Mouse (Mus musculus): Measurements from ENCODE around the gene Llcfc1. TPM values are rescaled to one million over a fixed set of nuclear protein-coding genes. Genes with fewer than 3 reads are reported as not detected.

Gene Llcfc1
- polyA plus RNA-seq, 1 experiment from 2014 or later = not detected

- Histone ChIP-seq H3K9ac (replicated peaks) (no peak overlapping the region), H3K4me3 (ENCODE audit: low read depth, low read length) (no peak overlapping the region), H3K9me3 (ENCODE audit: low read length) (no peaks in the 10 kb centered on the region), H3K4me1 (ENCODE audit: insufficient read depth) (no peaks in the 10 kb centered on the region), H3K36me3 (replicated peaks; ENCODE audit: insufficient read depth, low read length) (no peaks in the 10 kb centered on the region), H3K27ac (ENCODE audit: low read depth) (no peak overlapping the region), H3K27me3 (ENCODE audit: insufficient read depth, low read length) (no peaks in the 10 kb centered on the region), H3K4me2 (ENCODE audit: low read depth, low read length) (no peak overlapping the region)
- ATAC-seq = no peak
- 34% methylated on average over 8 of the region's 8 CpGs for WGBS (ENCODE audit: insufficient replicate concordance)
- DNase-seq = no peak
- TF ChIP-seq CTCF (IDR thresholded peaks at IDR 0.05; ENCODE audit: low read depth) (no peak), EP300 (IDR thresholded peaks at IDR 0.05; ENCODE audit: low read depth) (no peak)
Observed at GRCm38 (mm10) chr6:41654648-41655047, 29.6 kb upstream of the Llcfc1 start.

DNA sequence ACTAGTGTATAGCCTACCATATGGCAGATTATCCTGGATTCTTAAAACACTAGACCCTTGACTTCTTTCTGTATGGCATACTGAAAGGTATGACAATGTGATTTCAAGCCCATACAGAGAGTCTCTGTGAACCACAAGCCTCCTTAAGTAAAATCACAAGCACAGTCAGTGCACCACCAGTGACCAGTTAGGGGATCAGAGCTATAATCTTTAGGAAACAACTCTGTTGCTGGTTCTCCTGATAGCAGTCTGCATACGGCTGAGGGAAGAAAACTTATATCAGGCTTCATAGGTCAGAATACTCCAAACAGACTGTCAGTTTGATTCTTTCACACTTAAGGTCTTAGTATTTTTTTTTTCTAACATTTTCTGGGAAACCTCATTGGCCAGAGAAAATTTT lies 25.7 kb upstream of the Llcfc1 start:
- WGBS (ENCODE audit: insufficient replicate concordance) = 39% methylated on average over 1 of the region's 1 CpGs
- Histone ChIP-seq H3K4me1 (ENCODE audit: insufficient read depth) (no peaks in the 10 kb centered on the region), H3K4me2 (ENCODE audit: low read depth, low read length) (no peak overlapping the region), H3K9me3 (ENCODE audit: low read length) (no peaks in the 10 kb centered on the region), H3K27me3 (ENCODE audit: insufficient read depth, low read length) (no peaks in the 10 kb centered on the region), H3K9ac (replicated peaks) (no peak overlapping the region), H3K27ac (ENCODE audit: low read depth) (no peak overlapping the region), H3K36me3 (replicated peaks; ENCODE audit: insufficient read depth, low read length) (no peaks in the 10 kb centered on the region), H3K4me3 (ENCODE audit: low read depth, low read length) (no peak overlapping the region)
- TF ChIP-seq CTCF (IDR thresholded peaks at IDR 0.05; ENCODE audit: low read depth) = no peak
- no peak for TF ChIP-seq EP300 (IDR thresholded peaks at IDR 0.05; ENCODE audit: low read depth)
- DNase-seq (no peak), ATAC-seq (no peak)

GRCm38 (mm10) chr6:41662320-41662719 lies 21.9 kb upstream of the Llcfc1 start:
- 18% methylated on average over 2 of the region's 2 CpGs for WGBS (ENCODE audit: insufficient replicate concordance)
- TF ChIP-seq CTCF (IDR thresholded peaks at IDR 0.05; ENCODE audit: low read depth) = peak; percentile 60
- no peak for TF ChIP-seq EP300 (IDR thresholded peaks at IDR 0.05; ENCODE audit: low read depth)
- H3K27ac ChIP-seq (ENCODE audit: low read depth) = no peak overlapping the region
- ATAC-seq (no peak), DNase-seq (no peak)
- no peak overlapping the region for H3K9ac ChIP-seq (replicated peaks)
- H3K4me2 ChIP-seq (ENCODE audit: low read depth, low read length) = no peak overlapping the region
- H3K9me3 ChIP-seq (ENCODE audit: low read length) = no peaks in the 10 kb centered on the region
- H3K4me3 ChIP-seq (ENCODE audit: low read depth, low read length) = no peak overlapping the region
- no peaks in the 10 kb centered on the region for H3K36me3 ChIP-seq (replicated peaks; ENCODE audit: insufficient read depth, low read length)
- H3K27me3 ChIP-seq (ENCODE audit: insufficient read depth, low read length) = no peaks in the 10 kb centered on the region
- H3K4me1 ChIP-seq (ENCODE audit: insufficient read depth) = no peaks in the 10 kb centered on the region

DNA sequence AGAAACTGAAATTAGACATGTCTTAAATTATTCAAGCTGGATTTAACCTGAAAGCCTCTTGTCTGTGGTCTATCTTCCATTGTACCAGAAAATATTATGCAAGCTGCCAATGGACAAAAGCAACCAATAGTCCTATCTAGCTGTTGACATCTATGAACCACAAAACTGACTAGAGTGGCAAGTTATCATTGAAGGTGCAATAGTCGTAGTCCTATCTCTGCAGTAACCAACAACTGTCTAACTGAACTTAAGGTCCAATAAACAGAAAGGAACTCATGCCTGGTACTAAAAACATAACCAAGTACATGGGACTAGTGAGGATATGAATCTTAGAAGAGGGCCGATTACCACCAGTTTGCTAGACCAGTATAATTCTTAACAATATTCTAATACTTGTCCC lies 7.7 kb upstream of the Llcfc1 start:
- Histone ChIP-seq H3K27ac (ENCODE audit: low read depth) (no peak overlapping the region), H3K27me3 (ENCODE audit: insufficient read depth, low read length) (no peaks in the 10 kb centered on the region), H3K4me3 (ENCODE audit: low read depth, low read length) (no peak overlapping the region), H3K9ac (replicated peaks) (no peak overlapping the region), H3K36me3 (replicated peaks; ENCODE audit: insufficient read depth, low read length) (no peaks in the 10 kb centered on the region), H3K4me1 (ENCODE audit: insufficient read depth) (peaks cover 3% of the 10 kb centered on the region; the same call in 1 of the 2 replicates), H3K9me3 (ENCODE audit: low read length) (no peaks in the 10 kb centered on the region; the same call in 1 of the 2 replicates), H3K4me2 (ENCODE audit: low read depth, low read length) (no peak overlapping the region)
- no peak for ATAC-seq
- DNase-seq = no peak
- WGBS (ENCODE audit: insufficient replicate concordance) = 53% methylated on average over 2 of the region's 2 CpGs
- TF ChIP-seq CTCF (IDR thresholded peaks at IDR 0.05; ENCODE audit: low read depth) = no peak
- no peak for TF ChIP-seq EP300 (IDR thresholded peaks at IDR 0.05; ENCODE audit: low read depth)

DNA sequence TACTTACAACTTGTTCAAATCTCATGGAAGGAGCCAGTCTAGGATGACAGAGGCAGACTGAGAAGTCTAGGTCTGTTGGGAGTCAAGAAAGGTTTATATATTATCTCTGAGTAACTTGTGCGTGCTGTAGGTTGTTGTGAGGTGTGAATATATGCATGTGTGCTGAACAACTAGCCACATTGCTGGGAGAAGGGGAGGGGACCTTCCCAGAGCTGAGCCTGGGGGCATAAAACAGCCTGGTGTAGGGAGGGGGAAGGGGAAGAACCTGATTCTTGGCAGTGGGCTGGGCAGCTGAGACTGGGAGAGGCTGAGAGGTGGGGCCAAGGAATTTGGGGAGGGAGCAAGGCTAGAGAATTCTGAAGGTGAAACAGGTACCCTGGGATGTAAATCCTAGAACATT lies 3.6 kb upstream of the Llcfc1 start, which contains the start of gene Trpv5:
Gene Trpv5, minus strand, starts transcription at position 101 of the 400 bp plus-strand sequence.
- no peak within 1 kb of the TSS for H3K4me3 ChIP-seq (ENCODE audit: low read depth, low read length)
- H3K9ac ChIP-seq (replicated peaks) = no peak within 1 kb of the TSS
- ATAC-seq (no peak), DNase-seq (no peak)
- WGBS (ENCODE audit: insufficient replicate concordance) = 70% methylated on average over 1 of the region's 1 CpGs
- H3K9me3 ChIP-seq (ENCODE audit: low read length) = no peaks in the 10 kb centered on the region
- no peaks in the 10 kb centered on the region for H3K27me3 ChIP-seq (ENCODE audit: insufficient read depth, low read length)
- H3K4me1 ChIP-seq (ENCODE audit: insufficient read depth) = peaks cover 3% of the 10 kb centered on the region; the same call in 1 of the 2 replicates
- H3K27ac ChIP-seq (ENCODE audit: low read depth) = no peak within 1 kb of the TSS
- TF ChIP-seq EP300 (IDR thresholded peaks at IDR 0.05; ENCODE audit: low read depth) (no peak), CTCF (IDR thresholded peaks at IDR 0.05; ENCODE audit: low read depth) (no peak)
- no peak within 1 kb of the TSS for H3K4me2 ChIP-seq (ENCODE audit: low read depth, low read length)
- H3K36me3 ChIP-seq (replicated peaks; ENCODE audit: insufficient read depth, low read length) = no peaks in the 10 kb centered on the region

GRCm38 (mm10) chr6:41681656-41682055 lies 2.6 kb upstream of the Llcfc1 start:
- Histone ChIP-seq H3K4me2 (ENCODE audit: low read depth, low read length) (no peak overlapping the region), H3K9ac (replicated peaks) (no peak overlapping the region), H3K36me3 (replicated peaks; ENCODE audit: insufficient read depth, low read length) (0 out of 2 replicates have a peak, but pooled peaks cover 5% of the 10 kb centered on the region), H3K27me3 (ENCODE audit: insufficient read depth, low read length) (no peaks in the 10 kb centered on the region), H3K4me3 (ENCODE audit: low read depth, low read length) (no peak overlapping the region), H3K27ac (ENCODE audit: low read depth) (no peak overlapping the region), H3K9me3 (ENCODE audit: low read length) (no peaks in the 10 kb centered on the region), H3K4me1 (ENCODE audit: insufficient read depth) (peaks cover 3% of the 10 kb centered on the region; the same call in 1 of the 2 replicates)
- TF ChIP-seq CTCF (IDR thresholded peaks at IDR 0.05; ENCODE audit: low read depth) (no peak), EP300 (IDR thresholded peaks at IDR 0.05; ENCODE audit: low read depth) (no peak)
- ATAC-seq (no peak), DNase-seq (no peak)
- WGBS (ENCODE audit: insufficient replicate concordance) = 73% methylated on average over 5 of the region's 5 CpGs

GRCm38 (mm10) chr6:41684911-41685310 lies 680 bp downstream of the Llcfc1 start:
- DNase-seq = no peak
- Histone ChIP-seq H3K36me3 (replicated peaks; ENCODE audit: insufficient read depth, low read length) (peaks cover 30% of the 10 kb centered on the region), H3K27me3 (ENCODE audit: insufficient read depth, low read length) (no peaks in the 10 kb centered on the region), H3K4me2 (ENCODE audit: low read depth, low read length) (no peak overlapping the region), H3K27ac (ENCODE audit: low read depth) (no peak overlapping the region), H3K4me3 (ENCODE audit: low read depth, low read length) (no peak overlapping the region), H3K4me1 (ENCODE audit: insufficient read depth) (no peaks in the 10 kb centered on the region), H3K9me3 (ENCODE audit: low read length) (no peaks in the 10 kb centered on the region), H3K9ac (replicated peaks) (no peak overlapping the region)
- WGBS (ENCODE audit: insufficient replicate concordance) = 41% methylated on average over 5 of the region's 5 CpGs
- TF ChIP-seq CTCF (IDR thresholded peaks at IDR 0.05; ENCODE audit: low read depth) = no peak
- TF ChIP-seq EP300 (IDR thresholded peaks at IDR 0.05; ENCODE audit: low read depth) = peak; percentile 15; the same call in 1 of the 2 replicates
- peak; percentile 31; the same call in 1 of the 2 replicates for ATAC-seq
